9 mouse cellular contexts compared by ENCODE assay signal in the genomic region with DNA sequence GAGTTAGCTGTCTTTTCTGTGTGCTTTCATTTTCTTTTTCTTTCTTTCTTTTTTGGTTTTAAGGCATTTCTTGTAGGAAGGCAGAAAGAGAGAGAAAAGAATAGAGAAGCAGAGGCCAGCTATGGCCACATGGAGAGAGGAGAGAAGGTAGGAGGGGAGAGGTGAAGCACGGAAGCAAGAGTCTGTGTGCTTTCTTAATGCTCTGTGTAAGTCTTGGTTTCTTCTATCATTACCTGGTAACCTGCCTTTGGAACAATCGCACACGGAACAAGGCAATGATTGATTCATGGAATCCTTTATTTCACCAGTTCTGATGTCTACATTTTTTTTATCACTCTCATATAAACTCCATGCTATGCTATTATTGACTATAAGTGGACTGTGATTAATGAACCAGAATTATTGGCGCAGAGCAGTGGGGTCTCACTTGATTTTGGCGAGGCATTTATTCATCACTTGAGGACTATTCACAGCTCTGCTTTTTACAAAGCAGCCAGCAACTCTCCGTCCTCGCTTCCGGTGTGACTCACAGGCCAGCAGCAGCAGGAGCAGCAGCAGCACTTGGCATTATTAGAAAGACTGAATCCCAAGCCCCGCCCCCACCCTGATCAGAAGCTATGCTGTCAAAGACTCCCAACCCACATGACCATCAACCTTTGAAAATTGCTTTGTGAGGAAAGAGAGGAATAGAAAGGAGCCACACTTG.
DNase-seq lines count a peak whose midpoint lies in the region; ATAC-seq and TF ChIP-seq lines count a peak whose summit lies in the region.
"Had no signal": no experiment of that assay in that cellular context is flagged by ENCODE, and none has a peak within 500 bp of the region (broad histone marks: within the 10 kb centered on the region; RNA-seq: fewer than 3 reads in every experiment).

No protein-coding gene starts in this region.

- DNase-seq in adrenal gland, postnatal 10 days = peak; percentile 26
- DNase-seq in adrenal gland, postnatal 4 days (ENCODE audit: low spot score in 2 of 2) = no peak
- peak; percentile 9 for DNase-seq in lung, postnatal 10 days
- DNase-seq in lung, postnatal 14 days = no peak
- peak; percentile 90 for DNase-seq in midbrain, embryonic 11.5 days (ENCODE audit: low spot score, missing footprints)
- no peak for DNase-seq in urinary bladder, postnatal 10 days (ENCODE audit: low spot score)
- DNase-seq in liver, postnatal 0 days = no peak
- DNase-seq in cerebellum, adult 9-11 months = no peak

- H3K27me3 ChIP-seq in midbrain, embryonic 11.5 days (ENCODE audit: control insufficient read depth, insufficient read depth, low read length) = no peaks in the 10 kb centered on the region
- no peaks in the 10 kb centered on the region for H3K27me3 ChIP-seq in liver, postnatal 0 days (ENCODE audit: insufficient read depth, low read length)
- H3K27me3 ChIP-seq: lung, embryonic 15.5 days had no signal

- ATAC-seq in midbrain, embryonic 11.5 days (ENCODE audit: low FRiP score) = peak; percentile 96
- ATAC-seq in liver, postnatal 0 days = no peak

- WGBS in midbrain, embryonic 11.5 days = 38% methylated on average over 9 of the region's 9 CpGs
- 58% methylated on average over 9 of the region's 9 CpGs for WGBS in liver, postnatal 0 days (ENCODE audit: insufficient replicate concordance)

- peak overlapping the region; percentile 6; the same call in 1 of the 2 replicates for H3K4me2 ChIP-seq in midbrain, embryonic 11.5 days
- H3K4me2 ChIP-seq in liver, postnatal 0 days (ENCODE audit: low read depth, low read length) = no peak overlapping the region
- H3K4me2 ChIP-seq: lung, embryonic 15.5 days had no signal

- no peaks in the 10 kb centered on the region for H3K36me3 ChIP-seq in midbrain, embryonic 11.5 days (ENCODE audit: control insufficient read depth, insufficient read depth, low read length)
- no peaks in the 10 kb centered on the region for H3K36me3 ChIP-seq in liver, postnatal 0 days (replicated peaks; ENCODE audit: insufficient read depth, low read length)
- H3K36me3 ChIP-seq: lung, embryonic 15.5 days had no signal

- peaks cover 8% of the 10 kb centered on the region for H3K4me1 ChIP-seq in midbrain, embryonic 11.5 days (ENCODE audit: control insufficient read depth, insufficient read depth, low read length)
- no peaks in the 10 kb centered on the region for H3K4me1 ChIP-seq in liver, postnatal 0 days (ENCODE audit: insufficient read depth)

- no peak for TF ChIP-seq CTCF in liver, postnatal 0 days (IDR thresholded peaks at IDR 0.05; ENCODE audit: low read depth)

- TF ChIP-seq EP300 in liver, postnatal 0 days (IDR thresholded peaks at IDR 0.05; ENCODE audit: low read depth) = no peak

- H3K4me3 ChIP-seq in midbrain, embryonic 11.5 days (ENCODE audit: low read depth, low read length) = no peak overlapping the region
- H3K4me3 ChIP-seq in liver, postnatal 0 days (ENCODE audit: low read depth, low read length) = no peak overlapping the region
- H3K4me3 ChIP-seq: lung, embryonic 15.5 days had no signal

- 0 out of 2 replicates have a peak overlapping the region, but pooled peaks have one; percentile 27 for H3K9ac ChIP-seq in midbrain, embryonic 11.5 days (ENCODE audit: low read length)
- H3K9ac ChIP-seq in liver, postnatal 0 days (replicated peaks) = no peak overlapping the region
- H3K9ac ChIP-seq: lung, embryonic 15.5 days had no signal

- no peak overlapping the region for H3K27ac ChIP-seq in midbrain, embryonic 11.5 days (ENCODE audit: low read depth, low read length)
- no peak overlapping the region for H3K27ac ChIP-seq in liver, postnatal 0 days (ENCODE audit: low read depth)
- H3K27ac ChIP-seq: lung, embryonic 15.5 days had no signal

- no peaks in the 10 kb centered on the region for H3K9me3 ChIP-seq in midbrain, embryonic 11.5 days (ENCODE audit: control insufficient read depth, low read length)
- H3K9me3 ChIP-seq in liver, postnatal 0 days (ENCODE audit: low read length) = no peaks in the 10 kb centered on the region
- H3K9me3 ChIP-seq: lung, embryonic 15.5 days had no signal

Comparison
In these comparisons a context has a peak if more than half of its experiments do, and no peak if none do; other contexts are left out.
1. DNase-seq: peak in adrenal gland, postnatal 10 days (single experiment), lung, postnatal 10 days (single experiment) and midbrain, embryonic 11.5 days (single experiment); none in adrenal gland, postnatal 4 days (0 of 2), lung, postnatal 14 days (single experiment), urinary bladder, postnatal 10 days (single experiment), liver, postnatal 0 days (single experiment) and cerebellum, adult 9-11 months (single experiment).